Mouse (Mus musculus) ES-Bruce4 (cell line): ENCODE results near the gene E030030I06Rik. TPM values are rescaled to one million over a fixed set of nuclear protein-coding genes. Genes with fewer than 3 reads are reported as not detected.
"Not testable (repeated sequence)": the region's sequence is repeated elsewhere in the genome, so short reads cannot be mapped to it uniquely, and the experiment has no call there.

Source experiments
- H3K27ac ChIP-seq: 2 replicates; pipeline ENCODE4 v1.5.1; 2012; ENCODE audit warnings: low read length, inconsistent platforms; ENCODE audit not compliant: insufficient read depth
- H3K27me3 ChIP-seq: 2 replicates; pipeline ENCODE4 v1.6.1; 2012; ENCODE audit warnings: mild to moderate bottlenecking, low read length, inconsistent platforms; ENCODE audit not compliant: control insufficient read depth, poor library complexity, insufficient read depth, severe bottlenecking
- H3K36me3 ChIP-seq: 2 replicates; pipeline ENCODE4 v1.6.1; 2012; ENCODE audit warnings: inconsistent platforms, mild to moderate bottlenecking, low read length, moderate library complexity; ENCODE audit not compliant: control insufficient read depth, poor library complexity, insufficient read depth, severe bottlenecking
- H3K4me1 ChIP-seq: one replicate; pipeline ENCODE4 v1.8.1; 2011; ENCODE audit warnings: low read length; ENCODE audit not compliant: control insufficient read depth, insufficient read depth
- H3K4me3 ChIP-seq: 2 replicates; pipeline ENCODE4 v1.5.1; 2011; ENCODE audit warnings: low read depth, mild to moderate bottlenecking, low read length
- H3K9ac ChIP-seq: 2 replicates; pipeline ENCODE4 v1.6.1; 2012; ENCODE audit warnings: low read depth, mild to moderate bottlenecking, inconsistent platforms; ENCODE audit not compliant: poor library complexity, severe bottlenecking
- H3K9me3 ChIP-seq: replicated peaks from 2 replicates; pipeline ENCODE4 v1.6.1; 2012; ENCODE audit warnings: mild to moderate bottlenecking, low read length, inconsistent platforms; ENCODE audit not compliant: control insufficient read depth, poor library complexity, insufficient read depth, severe bottlenecking
- CTCF ChIP-seq: IDR thresholded peaks from one replicate; pipeline ENCODE4 v1.8.1; 2011; ENCODE audit warnings: low read depth, low read length
- EP300 ChIP-seq: IDR thresholded peaks from 2 replicates; pipeline ENCODE4 v1.6.1; 2011; ENCODE audit warnings: low read depth, low read length; ENCODE audit not compliant: insufficient read depth
- POLR2A ChIP-seq: IDR thresholded peaks from one replicate; pipeline ENCODE4 v1.8.1; 2011; ENCODE audit warnings: low read length; ENCODE audit not compliant: insufficient read depth
- polyA plus RNA-seq: library from polyadenylated mRNA; stranded (reverse); fragments of >200 nt; gene quantifications from 2 replicates; pipeline ENCODE4 v1.2.4, GENCODE M21; 2011; ENCODE audit warnings: low read depth; ENCODE audit not compliant: missing spikeins, insufficient read depth, insufficient read length

E030030I06Rik gene
- 6.7 and 9.4 TPM in 2 replicates for polyA plus RNA-seq

GRCm38 (mm10) chr10:22149073-22149690, at the start of gene E030030I06Rik:
Gene E030030I06Rik (minus strand): TSS chr10:22149270.
- peak within 1 kb of the TSS; percentile 83 for H3K4me3 ChIP-seq
- peak within 1 kb of the TSS; percentile 39; the same call in 1 of the 2 replicates for H3K27ac ChIP-seq
- no peaks in the 10 kb centered on the region for H3K9me3 ChIP-seq
- H3K36me3 ChIP-seq: no peaks in the 10 kb centered on the region
- peak within 1 kb of the TSS; percentile 86 for H3K9ac ChIP-seq
- TF ChIP-seq CTCF (no peak), POLR2A (no peak), EP300 (no peak)
- H3K27me3 ChIP-seq: peaks cover 15% of the 10 kb centered on the region
- no peaks in the 10 kb centered on the region for H3K4me1 ChIP-seq

- not testable (repeated sequence) for H3K9ac ChIP-seq, H3K27me3 ChIP-seq, H3K4me3 ChIP-seq, H3K27ac ChIP-seq, H3K9me3 ChIP-seq, H3K4me1 ChIP-seq, H3K36me3 ChIP-seq
These were observed 42.0 kb upstream of the E030030I06Rik start for GRCm38 (mm10) chr10:22191035-22191434.

DNA sequence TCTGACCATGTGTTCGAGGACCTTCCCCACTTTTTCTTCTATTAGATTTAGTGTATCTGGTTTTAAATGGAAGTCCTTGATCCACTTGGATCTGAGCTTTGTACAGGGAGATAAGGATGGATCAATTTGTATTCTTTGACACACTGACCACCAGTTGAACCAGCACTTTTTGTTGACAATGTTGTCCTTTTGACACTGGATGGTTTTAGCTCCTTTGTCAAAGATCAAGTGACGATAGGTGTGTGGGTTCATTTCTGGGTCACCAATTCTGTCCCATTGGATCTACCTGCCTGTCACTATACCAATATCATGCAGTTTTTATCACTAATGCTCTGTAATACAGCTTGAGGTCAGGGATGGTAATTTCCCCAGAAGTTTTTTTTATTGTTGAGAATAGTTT, 27.4 kb upstream of the E030030I06Rik start:
- not testable (repeated sequence) for H3K27ac ChIP-seq, H3K4me1 ChIP-seq, H3K27me3 ChIP-seq, H3K9me3 ChIP-seq, H3K4me3 ChIP-seq, H3K36me3 ChIP-seq, H3K9ac ChIP-seq

- not testable (repeated sequence) for H3K4me3 ChIP-seq, H3K4me1 ChIP-seq, H3K27ac ChIP-seq, H3K36me3 ChIP-seq, H3K9ac ChIP-seq, H3K27me3 ChIP-seq, H3K9me3 ChIP-seq
These were observed 25.1 kb upstream of the E030030I06Rik start for GRCm38 (mm10) chr10:22174190-22174487.

GRCm38 (mm10) chr10:22173335-22174189, 24.5 kb upstream of the E030030I06Rik start:
- not testable (repeated sequence) for H3K9ac ChIP-seq, H3K27me3 ChIP-seq, H3K36me3 ChIP-seq, H3K4me1 ChIP-seq, H3K27ac ChIP-seq, H3K4me3 ChIP-seq, H3K9me3 ChIP-seq

DNA sequence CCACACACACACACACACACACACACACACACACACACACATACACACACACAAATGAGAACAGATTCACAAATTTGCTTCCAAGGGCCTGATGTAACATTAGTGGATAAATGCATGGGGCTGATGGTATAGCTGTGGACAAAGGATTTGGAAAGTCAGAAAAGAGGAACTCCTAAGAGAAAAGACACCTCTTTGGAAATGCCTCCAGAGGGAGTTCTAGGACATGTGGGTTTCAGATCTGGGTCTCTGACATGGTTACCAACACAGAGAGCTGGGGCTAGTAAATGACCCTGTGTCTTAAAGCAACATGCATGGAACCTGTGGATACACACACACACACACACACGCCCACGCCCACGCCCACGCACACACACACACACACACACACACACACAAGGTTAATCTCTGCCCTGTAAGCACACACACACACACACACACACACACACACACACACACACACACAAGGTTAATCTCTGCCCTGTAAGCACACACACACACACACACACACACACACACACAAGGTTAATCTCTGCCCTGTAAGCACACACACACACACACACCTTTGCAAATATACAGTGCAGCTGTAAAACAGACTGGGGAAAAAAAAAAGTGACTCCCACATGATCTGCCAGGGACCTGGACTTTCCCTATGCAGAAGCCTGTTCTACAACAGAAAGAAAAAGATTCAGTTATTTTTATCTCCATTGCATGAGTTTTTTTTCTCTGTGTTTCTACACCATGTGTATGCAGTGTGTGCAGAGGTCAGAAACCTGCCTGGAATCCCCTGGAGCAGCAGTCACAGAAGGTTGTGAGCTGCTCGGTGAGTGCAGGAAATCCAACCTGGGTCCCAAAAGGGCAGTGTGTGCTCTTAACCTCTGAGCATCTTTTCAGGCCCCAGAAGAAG, 23.6 kb upstream of the E030030I06Rik start:
- not testable (repeated sequence) for H3K27me3 ChIP-seq, H3K36me3 ChIP-seq, H3K4me3 ChIP-seq, H3K27ac ChIP-seq, H3K9ac ChIP-seq, H3K9me3 ChIP-seq, H3K4me1 ChIP-seq

- not testable (repeated sequence) for H3K36me3 ChIP-seq, H3K27ac ChIP-seq, H3K4me3 ChIP-seq, H3K27me3 ChIP-seq, H3K4me1 ChIP-seq, H3K9me3 ChIP-seq, H3K9ac ChIP-seq
These were observed 20.0 kb upstream of the E030030I06Rik start for GRCm38 (mm10) chr10:22169116-22169515.

GRCm38 (mm10) chr10:22167061-22167460, 18.0 kb upstream of the E030030I06Rik start:
- H3K9ac ChIP-seq, H3K27me3 ChIP-seq, H3K4me1 ChIP-seq, H3K4me3 ChIP-seq, H3K27ac ChIP-seq, H3K9me3 ChIP-seq, H3K36me3 ChIP-seq: not testable (repeated sequence)

DNA sequence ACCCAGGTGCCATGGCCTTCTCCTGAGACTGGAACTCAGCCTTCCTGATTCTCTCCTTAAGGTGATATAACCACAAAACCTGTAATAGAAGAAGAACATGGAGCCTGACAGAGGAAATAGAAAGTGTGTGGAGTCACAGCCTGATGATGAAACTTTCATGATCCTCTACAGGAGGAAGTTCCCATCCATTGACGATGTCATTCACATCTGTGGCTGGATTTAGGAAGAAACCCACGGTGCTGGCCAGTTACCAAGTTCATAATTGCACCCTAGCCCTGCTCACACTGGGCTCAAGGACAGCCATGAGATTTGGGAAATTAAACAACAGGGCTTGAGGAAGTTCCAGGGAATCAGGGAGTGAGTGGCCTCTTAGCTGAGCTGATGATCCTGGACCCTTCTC, 17.0 kb upstream of the E030030I06Rik start:
- H3K9me3 ChIP-seq, H3K36me3 ChIP-seq, H3K27me3 ChIP-seq, H3K27ac ChIP-seq, H3K4me1 ChIP-seq, H3K4me3 ChIP-seq, H3K9ac ChIP-seq: not testable (repeated sequence)
